Mouse (Mus musculus): ENCODE results near the gene Smc5. TPM values are rescaled to one million over a fixed set of nuclear protein-coding genes. Genes with fewer than 3 reads are reported as not detected.

The Smc5 gene
- polyA plus RNA-seq, 1 experiment from 2014 or later, result 36.3 TPM

DNA sequence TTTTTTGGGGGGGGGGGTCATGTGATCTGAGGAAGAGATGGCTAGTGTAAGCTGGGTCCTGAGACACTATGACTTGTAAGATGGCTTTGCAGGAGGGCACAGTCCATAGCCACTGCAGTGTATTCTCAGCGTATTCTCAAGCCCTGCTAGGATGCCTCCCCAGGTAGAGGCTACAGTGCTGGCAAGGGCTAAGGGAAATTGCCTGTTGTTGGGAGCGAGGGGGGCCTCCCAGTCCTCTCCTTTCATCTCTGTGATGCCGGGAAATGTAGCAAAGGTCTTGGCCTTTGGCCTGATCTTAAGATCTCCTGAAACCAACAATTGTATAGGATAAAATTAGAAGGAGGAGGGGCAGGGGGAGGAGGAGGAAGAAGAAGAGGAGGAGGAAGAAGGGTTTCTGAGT is 110.3 kb downstream of the Smc5 start:
- Histone ChIP-seq H3K4me1 (ENCODE audit: control insufficient read depth, insufficient read depth, low read length) (no peaks in the 10 kb centered on the region), H3K9me3 (ENCODE audit: control insufficient read depth, low read length) (no peaks in the 10 kb centered on the region), H3K4me3 (replicated peaks; ENCODE audit: low read depth, low read length) (no peak overlapping the region), H3K9ac (replicated peaks; ENCODE audit: low read length) (no peak overlapping the region), H3K27me3 (ENCODE audit: control insufficient read depth, insufficient read depth, low read length) (no peaks in the 10 kb centered on the region), H3K27ac (replicated peaks; ENCODE audit: low read depth, low read length) (no peak overlapping the region), H3K4me2 (ENCODE audit: low read length) (no peak overlapping the region), H3K36me3 (ENCODE audit: control insufficient read depth, insufficient read depth, low read length) (no peaks in the 10 kb centered on the region)
- ATAC-seq (ENCODE audit: low FRiP score, low TSS enrichment), result no peak
- 31% methylated on average over 3 of the region's 3 CpGs for WGBS
- DNase-seq, result no peak

DNA sequence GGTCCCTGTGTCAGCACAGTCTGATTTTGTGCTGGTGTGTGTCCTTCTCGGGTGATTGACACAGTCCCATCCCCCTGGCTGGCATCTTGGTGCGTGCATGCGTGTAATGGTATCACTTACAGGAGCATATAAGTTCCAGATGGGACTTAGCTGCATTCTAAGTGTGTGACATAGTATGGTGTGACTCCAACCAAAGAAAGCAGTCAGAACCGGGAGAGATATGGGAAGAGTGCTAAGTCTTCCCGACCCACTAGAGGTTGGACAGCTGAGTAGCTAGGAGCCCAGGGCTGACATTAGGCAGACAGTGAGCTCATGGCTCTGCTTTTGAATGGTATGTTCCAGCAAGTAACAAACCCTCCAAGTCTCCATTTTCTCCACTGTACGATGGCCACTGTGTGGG is 110.8 kb downstream of the Smc5 start:
- Histone ChIP-seq H3K36me3 (ENCODE audit: control insufficient read depth, insufficient read depth, low read length) (no peaks in the 10 kb centered on the region), H3K27ac (replicated peaks; ENCODE audit: low read depth, low read length) (no peak overlapping the region), H3K9me3 (ENCODE audit: control insufficient read depth, low read length) (no peaks in the 10 kb centered on the region), H3K9ac (replicated peaks; ENCODE audit: low read length) (no peak overlapping the region), H3K4me2 (ENCODE audit: low read length) (no peak overlapping the region), H3K4me1 (ENCODE audit: control insufficient read depth, insufficient read depth, low read length) (no peaks in the 10 kb centered on the region), H3K27me3 (ENCODE audit: control insufficient read depth, insufficient read depth, low read length) (no peaks in the 10 kb centered on the region), H3K4me3 (replicated peaks; ENCODE audit: low read depth, low read length) (no peak overlapping the region)
- no peak for DNase-seq
- ATAC-seq (ENCODE audit: low FRiP score, low TSS enrichment), result no peak
- WGBS, result 80% methylated on average over 6 of the region's 6 CpGs

DNA sequence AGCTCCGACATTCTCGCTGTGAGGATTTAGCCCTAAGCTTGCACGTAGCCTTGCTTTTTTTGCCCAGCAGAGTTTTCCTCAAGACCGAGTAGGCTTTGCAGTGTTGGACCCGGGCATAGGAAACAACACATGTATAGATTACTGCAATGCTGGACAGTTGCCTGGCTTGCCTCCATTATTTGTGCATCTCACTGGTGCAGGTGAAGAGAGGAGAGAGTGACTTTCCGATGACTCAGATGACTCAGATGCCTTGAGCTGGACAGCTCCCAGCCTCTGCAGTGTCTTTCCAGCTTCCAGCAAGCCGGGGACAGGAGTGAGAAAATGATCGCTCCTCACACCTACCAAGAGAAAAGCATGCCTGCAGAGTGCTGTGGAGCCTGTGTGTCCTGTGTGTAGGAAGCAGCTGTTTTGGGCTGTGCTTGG is 111.3 kb downstream of the Smc5 start:
- no peak overlapping the region for H3K4me2 ChIP-seq (ENCODE audit: low read length)
- H3K4me1 ChIP-seq (ENCODE audit: control insufficient read depth, insufficient read depth, low read length), result no peaks in the 10 kb centered on the region
- no peak overlapping the region for H3K9ac ChIP-seq (replicated peaks; ENCODE audit: low read length)
- no peaks in the 10 kb centered on the region for H3K27me3 ChIP-seq (ENCODE audit: control insufficient read depth, insufficient read depth, low read length)
- no peak overlapping the region for H3K4me3 ChIP-seq (replicated peaks; ENCODE audit: low read depth, low read length)
- 22% methylated on average over 8 of the region's 8 CpGs for whole genome bisulfite sequencing
- H3K27ac ChIP-seq (replicated peaks; ENCODE audit: low read depth, low read length), result no peak overlapping the region
- DNase-seq (no peak), ATAC-seq (ENCODE audit: low FRiP score, low TSS enrichment) (no peak)
- H3K36me3 ChIP-seq (ENCODE audit: control insufficient read depth, insufficient read depth, low read length), result no peaks in the 10 kb centered on the region
- H3K9me3 ChIP-seq (ENCODE audit: control insufficient read depth, low read length), result no peaks in the 10 kb centered on the region

DNA sequence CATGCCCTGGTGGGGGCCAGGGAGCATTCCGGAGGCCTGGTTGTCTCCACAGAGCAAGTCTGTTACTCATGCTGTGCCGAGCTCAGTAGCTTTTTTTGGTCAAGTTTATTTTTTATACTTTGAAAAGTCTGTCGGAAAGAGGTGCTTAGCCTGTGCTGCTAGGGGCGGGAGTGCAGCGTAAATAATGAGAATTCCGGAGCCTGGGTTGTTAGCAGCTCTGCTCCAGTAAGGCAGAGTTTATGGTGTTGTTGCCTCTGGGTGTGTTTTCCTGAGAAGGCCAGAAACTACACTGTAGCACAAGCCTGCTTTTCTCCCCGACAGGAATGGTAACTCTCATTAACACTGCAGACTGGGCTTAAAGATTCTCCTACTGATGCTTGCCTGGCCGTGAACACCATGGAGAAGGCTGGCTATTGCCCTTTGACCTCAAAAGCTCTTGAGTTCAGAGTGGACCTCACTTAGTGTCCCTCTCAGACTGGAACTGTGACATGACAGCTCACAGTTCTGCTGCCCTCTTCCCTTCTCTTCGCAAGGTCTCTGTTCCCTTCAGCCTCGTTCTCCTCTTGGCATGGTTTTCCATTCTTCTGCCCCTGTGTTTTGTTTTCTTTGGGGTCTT is 113.8 kb downstream of the Smc5 start:
- Histone ChIP-seq H3K4me1 (ENCODE audit: control insufficient read depth, insufficient read depth, low read length) (no peaks in the 10 kb centered on the region), H3K4me3 (replicated peaks; ENCODE audit: low read depth, low read length) (no peak overlapping the region), H3K27ac (replicated peaks; ENCODE audit: low read depth, low read length) (no peak overlapping the region), H3K36me3 (ENCODE audit: control insufficient read depth, insufficient read depth, low read length) (no peaks in the 10 kb centered on the region), H3K4me2 (ENCODE audit: low read length) (no peak overlapping the region), H3K9me3 (ENCODE audit: control insufficient read depth, low read length) (no peaks in the 10 kb centered on the region), H3K9ac (replicated peaks; ENCODE audit: low read length) (no peak overlapping the region), H3K27me3 (ENCODE audit: control insufficient read depth, insufficient read depth, low read length) (no peaks in the 10 kb centered on the region)
- ATAC-seq (ENCODE audit: low FRiP score, low TSS enrichment) (no peak), DNase-seq (no peak)
- 82% methylated on average over 10 of the region's 10 CpGs for WGBS

Other genes with a start within 250 kb of the Smc5 start
- 0.93 and 1.2 TPM in 2 replicates for gene Klf9, start 132.7 kb downstream of the Smc5 start, polyA plus RNA-seq (2014; fragmentation: Nextera tagmentation; extraction: Ambion mirVana)
- gene Mamdc2, start 174.5 kb upstream of the Smc5 start, polyA plus RNA-seq (2014; fragmentation: Nextera tagmentation; extraction: Ambion mirVana), result 1.1 and 1.5 TPM in 2 replicates